ENCODE assay signal across 8 mouse cellular contexts in the genomic region with DNA sequence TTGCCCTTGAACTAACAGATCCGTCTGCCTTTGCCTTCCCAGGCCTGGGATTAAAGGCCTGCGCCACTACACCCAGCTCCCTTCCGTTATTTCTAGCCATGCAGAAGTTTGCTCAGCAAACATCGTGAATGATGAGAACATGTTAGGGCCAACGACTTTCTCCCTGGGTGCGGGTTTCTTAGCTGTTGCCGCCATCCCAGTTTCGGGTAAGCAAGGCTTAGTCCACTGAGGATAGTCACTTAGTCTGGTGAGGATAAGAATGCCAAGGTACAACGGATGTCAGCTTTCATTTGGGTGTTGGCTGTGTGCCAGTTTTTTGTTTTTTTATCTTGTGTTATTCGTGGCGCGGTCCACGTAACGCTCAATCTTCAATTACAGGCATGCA. TPM values are rescaled to one million over a fixed set of nuclear protein-coding genes. Genes with fewer than 3 reads are reported as not detected.
DNase-seq lines count a peak whose midpoint lies in the region; ATAC-seq lines count a peak whose summit lies in the region.

No protein-coding gene starts in this region.

- 33% methylated on average over 14 of the region's 14 CpGs for WGBS in embryonic facial prominence, embryonic 13.5 days
- 34% methylated on average over 14 of the region's 14 CpGs for WGBS in heart, embryonic 12.5 days
- 36% methylated on average over 14 of the region's 14 CpGs for WGBS in kidney, embryonic 16.5 days
- 10% methylated on average over 14 of the region's 14 CpGs for WGBS in liver, embryonic 15.5 days (ENCODE audit: insufficient replicate concordance)
- WGBS in neural tube, embryonic 13.5 days, result 46% methylated on average over 14 of the region's 14 CpGs

- H3K4me2 ChIP-seq in embryonic facial prominence, embryonic 13.5 days, result peak overlapping the region; percentile 92
- H3K4me2 ChIP-seq in heart, embryonic 12.5 days, result peak overlapping the region; percentile 94
- H3K4me2 ChIP-seq in kidney, embryonic 16.5 days (replicated peaks; ENCODE audit: low read depth, low read length), result peak overlapping the region; percentile 71
- H3K4me2 ChIP-seq in liver, embryonic 15.5 days, result peak overlapping the region; percentile 74
- peak overlapping the region; percentile 54 for H3K4me2 ChIP-seq in neural tube, embryonic 13.5 days

- H3K9me3 ChIP-seq in embryonic facial prominence, embryonic 13.5 days, result no peaks in the 10 kb centered on the region
- H3K9me3 ChIP-seq in heart, embryonic 12.5 days (replicated peaks), result no peaks in the 10 kb centered on the region
- H3K9me3 ChIP-seq in kidney, embryonic 16.5 days (ENCODE audit: low read length), result no peaks in the 10 kb centered on the region
- H3K9me3 ChIP-seq in liver, embryonic 15.5 days (replicated peaks), result no peaks in the 10 kb centered on the region
- no peaks in the 10 kb centered on the region for H3K9me3 ChIP-seq in neural tube, embryonic 13.5 days

- ATAC-seq in embryonic facial prominence, embryonic 13.5 days (ENCODE audit: insufficient number of reproducible peaks, insufficient read depth, low FRiP score, low TSS enrichment, low read depth), result no peak; the same call in 1 of the 2 replicates
- ATAC-seq in heart, embryonic 12.5 days (ENCODE audit: insufficient number of reproducible peaks, low FRiP score), result peak; percentile 37; the same call in 1 of the 2 replicates
- peak; percentile 33; the same call in 1 of the 2 replicates for ATAC-seq in kidney, embryonic 16.5 days (ENCODE audit: low FRiP score, low TSS enrichment)
- ATAC-seq in liver, embryonic 15.5 days (ENCODE audit: insufficient read depth), result peak; percentile 43
- ATAC-seq in neural tube, embryonic 13.5 days (ENCODE audit: low read depth), result peak; percentile 54

- peak overlapping the region; percentile 88; the same call in 1 of the 2 replicates for H3K27ac ChIP-seq in embryonic facial prominence, embryonic 13.5 days
- peak overlapping the region; percentile 81 for H3K27ac ChIP-seq in heart, embryonic 12.5 days (ENCODE audit: poor library complexity, severe bottlenecking)
- peak overlapping the region; percentile 88 for H3K27ac ChIP-seq in kidney, embryonic 16.5 days (ENCODE audit: low read length)
- H3K27ac ChIP-seq in liver, embryonic 15.5 days (replicated peaks), result peak overlapping the region; percentile 97
- H3K27ac ChIP-seq in neural tube, embryonic 13.5 days (replicated peaks), result peak overlapping the region; percentile 79

- H3K9ac ChIP-seq in embryonic facial prominence, embryonic 13.5 days, result peak overlapping the region; percentile 78
- H3K9ac ChIP-seq in heart, embryonic 12.5 days, result peak overlapping the region; percentile 62
- peak overlapping the region; percentile 85 for H3K9ac ChIP-seq in kidney, embryonic 16.5 days (replicated peaks; ENCODE audit: low read length)
- peak overlapping the region; percentile 76 for H3K9ac ChIP-seq in liver, embryonic 15.5 days
- H3K9ac ChIP-seq in neural tube, embryonic 13.5 days, result peak overlapping the region; percentile 67

- peaks cover 13% of the 10 kb centered on the region for H3K4me1 ChIP-seq in embryonic facial prominence, embryonic 13.5 days
- peaks cover 4% of the 10 kb centered on the region for H3K4me1 ChIP-seq in heart, embryonic 12.5 days (replicated peaks)
- peaks cover 16% of the 10 kb centered on the region for H3K4me1 ChIP-seq in kidney, embryonic 16.5 days (ENCODE audit: insufficient read depth, low read length)
- H3K4me1 ChIP-seq in liver, embryonic 15.5 days (replicated peaks), result peaks cover 28% of the 10 kb centered on the region
- peaks cover 14% of the 10 kb centered on the region for H3K4me1 ChIP-seq in neural tube, embryonic 13.5 days (replicated peaks)

- peak overlapping the region; percentile 68 for H3K4me3 ChIP-seq in embryonic facial prominence, embryonic 13.5 days
- peak overlapping the region; percentile 96 for H3K4me3 ChIP-seq in heart, embryonic 12.5 days
- H3K4me3 ChIP-seq in kidney, embryonic 16.5 days (ENCODE audit: low read length), result peak overlapping the region; percentile 91
- peak overlapping the region; percentile 88 for H3K4me3 ChIP-seq in liver, embryonic 15.5 days (replicated peaks)
- H3K4me3 ChIP-seq in neural tube, embryonic 13.5 days, result peak overlapping the region; percentile 78

- peak; percentile 75 for DNase-seq in CD4-positive helper T cell, adult 2 months (ENCODE audit: low read depth, low spot score)
- peak; percentile 58 for DNase-seq in adrenal gland, postnatal 14 days
- peak; percentile 25 for DNase-seq in thymus, postnatal 0 days (ENCODE audit: low spot score)

- no peaks in the 10 kb centered on the region for H3K27me3 ChIP-seq in embryonic facial prominence, embryonic 13.5 days
- no peaks in the 10 kb centered on the region for H3K27me3 ChIP-seq in heart, embryonic 12.5 days (replicated peaks)
- no peaks in the 10 kb centered on the region for H3K27me3 ChIP-seq in kidney, embryonic 16.5 days (ENCODE audit: insufficient read depth, low read length)
- H3K27me3 ChIP-seq in liver, embryonic 15.5 days, result no peaks in the 10 kb centered on the region
- H3K27me3 ChIP-seq in neural tube, embryonic 13.5 days, result no peaks in the 10 kb centered on the region

- H3K36me3 ChIP-seq in embryonic facial prominence, embryonic 13.5 days, result peaks cover 24% of the 10 kb centered on the region
- H3K36me3 ChIP-seq in heart, embryonic 12.5 days, result peaks cover 25% of the 10 kb centered on the region
- H3K36me3 ChIP-seq in kidney, embryonic 16.5 days (ENCODE audit: insufficient read depth, low read length), result peaks cover 11% of the 10 kb centered on the region
- peaks cover 38% of the 10 kb centered on the region for H3K36me3 ChIP-seq in liver, embryonic 15.5 days (replicated peaks)
- H3K36me3 ChIP-seq in neural tube, embryonic 13.5 days, result peaks cover 18% of the 10 kb centered on the region

RNA-seq across cellular contexts. Expression of a gene that starts 0.6 kb away (rescaled TPM):
- 18.6 and 22.0 TPM in 2 replicates for total RNA-seq in adrenal gland, postnatal 14 days (2021)
- 34.7 and 35.4 TPM in 2 replicates for polyA plus RNA-seq in embryonic facial prominence, embryonic 13.5 days (2015; fragmentation: Nextera tagmentation; extraction: Ambion mirVana)
- 15.2 and 19.0 TPM in 2 replicates for polyA plus RNA-seq in heart, embryonic 12.5 days (2016; fragmentation: Nextera tagmentation; extraction: Ambion mirVana)
- polyA plus RNA-seq in kidney, embryonic 16.5 days (2015; fragmentation: Nextera tagmentation; extraction: Ambion mirVana), result 20.5 and 20.7 TPM in 2 replicates
- polyA plus RNA-seq in liver, embryonic 15.5 days (2015; fragmentation: Nextera tagmentation; extraction: Ambion mirVana), result 14.1 and 17.4 TPM in 2 replicates
- 29.2 and 30.4 TPM in 2 replicates for polyA plus RNA-seq in neural tube, embryonic 13.5 days (2015; fragmentation: Nextera tagmentation; extraction: Ambion mirVana)
- polyA plus RNA-seq in thymus, postnatal 0 days (2015; fragmentation: Nextera tagmentation; extraction: Ambion mirVana), result 29.7 and 30.9 TPM in 2 replicates

RNA-seq across cellular contexts. Expression of a gene that starts 0.7 kb away (rescaled TPM):
- 17.6 and 20.3 TPM in 2 replicates for total RNA-seq in adrenal gland, postnatal 14 days (2021)
- 15.0 and 17.5 TPM in 2 replicates for polyA plus RNA-seq in embryonic facial prominence, embryonic 13.5 days (2015; fragmentation: Nextera tagmentation; extraction: Ambion mirVana)
- 14.9 and 16.5 TPM in 2 replicates for polyA plus RNA-seq in heart, embryonic 12.5 days (2016; fragmentation: Nextera tagmentation; extraction: Ambion mirVana)
- 19.2 and 19.3 TPM in 2 replicates for polyA plus RNA-seq in kidney, embryonic 16.5 days (2015; fragmentation: Nextera tagmentation; extraction: Ambion mirVana)
- polyA plus RNA-seq in liver, embryonic 15.5 days (2015; fragmentation: Nextera tagmentation; extraction: Ambion mirVana), result 27.9 and 28.5 TPM in 2 replicates
- polyA plus RNA-seq in neural tube, embryonic 13.5 days (2015; fragmentation: Nextera tagmentation; extraction: Ambion mirVana), result 9.0 and 10.2 TPM in 2 replicates
- polyA plus RNA-seq in thymus, postnatal 0 days (2015; fragmentation: Nextera tagmentation; extraction: Ambion mirVana), result 7.1 and 7.6 TPM in 2 replicates

RNA-seq across cellular contexts. Expression of a gene that starts 41.4 kb away (rescaled TPM):
- not detected in 2 replicates for total RNA-seq in adrenal gland, postnatal 14 days (2021)
- 2.5 and 3.7 TPM in 2 replicates for polyA plus RNA-seq in embryonic facial prominence, embryonic 13.5 days (2015; fragmentation: Nextera tagmentation; extraction: Ambion mirVana)
- polyA plus RNA-seq in heart, embryonic 12.5 days (2016; fragmentation: Nextera tagmentation; extraction: Ambion mirVana), result not detected in 2 replicates
- polyA plus RNA-seq in kidney, embryonic 16.5 days (2015; fragmentation: Nextera tagmentation; extraction: Ambion mirVana), result not detected in 2 replicates
- polyA plus RNA-seq in liver, embryonic 15.5 days (2015; fragmentation: Nextera tagmentation; extraction: Ambion mirVana), result not detected in 2 replicates
- polyA plus RNA-seq in neural tube, embryonic 13.5 days (2015; fragmentation: Nextera tagmentation; extraction: Ambion mirVana), result 1.5 TPM in 2 replicates
- 0.03 TPM in 1 of 2 replicates, not detected in the other for polyA plus RNA-seq in thymus, postnatal 0 days (2015; fragmentation: Nextera tagmentation; extraction: Ambion mirVana)

Comparison
In these comparisons a context has a peak if more than half of its experiments do, and no peak if none do; other contexts are left out.
1. DNase-seq: peak in every context shown above with its lines; median percentile 75 in CD4-positive helper T cell, adult 2 months; 58 in adrenal gland, postnatal 14 days; 25 in thymus, postnatal 0 days.